Mouse (Mus musculus) layer of hippocampus, postnatal 14 days (tissue): ENCODE measurements at regions not wholly inside any gene's neighbourhood (a gene's known extent, or its start where the extent isn't known, plus 50 kb on each side); places are given as distances from the start of the nearest gene placed in this dataset.
"Not testable (repeated sequence)": the region's sequence is repeated elsewhere in the genome, so short reads cannot be mapped to it uniquely, and the experiment has no call there.

Experiments
- DNase-seq, 2 experiments: peaks; one replicate each; pipeline ENCODE4 v3.0.0; 2021 to 2022; ENCODE audit warnings: low spot score in 2 of 2, mixed read lengths in 1 of 2

DNA sequence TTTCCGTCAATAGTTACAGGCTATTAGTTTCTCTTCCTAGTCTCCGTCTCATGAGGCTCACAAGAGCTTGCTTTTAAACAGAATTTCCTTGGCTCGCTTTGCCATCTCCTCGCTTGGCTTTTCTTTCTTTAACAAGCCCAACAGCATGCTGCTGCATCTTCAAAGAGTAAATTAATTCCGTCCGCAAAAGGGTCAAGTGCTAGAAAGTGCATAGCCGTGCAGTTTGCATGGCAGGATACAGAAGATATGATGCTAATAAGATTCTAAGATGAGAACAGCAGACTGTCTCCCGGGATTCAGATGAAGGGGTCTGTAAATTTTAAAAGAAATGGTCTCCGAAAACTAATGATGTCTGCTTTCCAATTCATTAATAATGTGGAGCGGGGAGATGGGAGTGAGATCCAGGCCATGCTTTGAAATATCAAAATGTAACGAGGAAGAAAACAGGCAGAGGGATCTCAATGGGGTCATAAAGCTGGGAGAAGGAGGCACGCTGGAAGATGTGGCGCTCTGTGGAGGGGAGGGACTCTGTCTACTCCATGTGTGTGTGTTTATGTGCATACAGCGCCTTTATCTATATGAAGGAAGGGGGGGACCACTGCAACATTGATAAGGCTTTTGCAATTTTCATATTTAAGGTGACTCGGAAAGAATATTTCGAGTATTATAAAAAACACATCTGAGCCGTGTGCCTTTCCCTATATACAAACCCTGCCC, 183.0 kb upstream of the Pmfbp1 start:
- no peak for DNase-seq

DNA sequence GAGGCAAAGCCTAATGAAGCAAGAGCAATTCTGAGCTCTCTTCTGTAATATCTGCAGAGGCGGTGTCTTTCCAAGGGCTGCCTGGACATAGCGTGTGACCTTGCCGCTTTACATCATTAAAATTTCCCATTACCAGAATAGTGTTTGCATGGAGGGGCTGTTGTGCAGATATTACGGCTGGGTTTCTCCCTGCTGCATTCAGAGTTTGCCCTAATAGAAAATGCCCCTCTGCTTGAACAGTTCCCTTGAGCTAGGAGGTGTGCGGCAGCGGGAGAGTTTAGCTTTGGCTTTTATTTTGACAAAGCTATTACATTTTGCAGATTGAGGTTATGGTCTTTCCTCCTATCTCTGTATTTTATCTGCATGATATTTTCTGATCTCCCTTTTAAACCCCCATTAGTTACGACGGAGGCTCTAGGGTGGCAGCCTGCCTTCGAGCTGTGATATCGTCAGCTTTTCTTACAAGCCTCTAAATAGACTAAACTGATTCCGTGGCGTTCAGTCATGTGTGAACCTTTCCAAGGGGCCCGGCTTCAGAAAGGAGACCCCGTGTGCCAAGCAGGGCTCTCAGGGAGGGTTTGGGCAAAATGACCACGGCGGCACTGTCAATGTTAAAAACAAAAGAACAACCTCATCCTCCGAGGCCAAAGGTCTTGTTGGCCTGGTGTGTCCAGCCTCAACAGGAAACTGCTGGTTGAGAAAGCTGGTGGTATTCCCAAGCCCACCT, 182.2 kb upstream of the Pmfbp1 start:
- no peak for DNase-seq

DNA sequence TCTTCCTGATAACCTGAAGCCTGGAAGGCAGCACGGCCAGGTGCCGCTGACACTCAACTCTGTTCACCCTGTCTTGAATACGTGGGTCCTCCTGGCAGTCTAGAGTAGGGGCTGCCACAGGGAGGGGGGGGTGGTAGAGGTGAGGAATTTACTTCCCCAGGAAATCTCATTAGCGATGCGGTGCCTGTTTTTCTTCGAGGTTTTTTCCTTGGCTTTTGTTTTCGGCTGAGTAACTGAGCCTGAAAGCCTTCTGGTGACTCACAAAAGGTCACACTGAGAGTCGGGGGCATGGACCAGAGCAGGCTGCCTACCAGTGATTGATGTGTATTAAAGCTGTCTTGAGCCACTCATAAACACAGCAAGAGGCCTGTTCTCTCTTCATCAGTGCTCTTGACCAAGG, 181.1 kb upstream of the Pmfbp1 start:
- no peak for DNase-seq

DNA sequence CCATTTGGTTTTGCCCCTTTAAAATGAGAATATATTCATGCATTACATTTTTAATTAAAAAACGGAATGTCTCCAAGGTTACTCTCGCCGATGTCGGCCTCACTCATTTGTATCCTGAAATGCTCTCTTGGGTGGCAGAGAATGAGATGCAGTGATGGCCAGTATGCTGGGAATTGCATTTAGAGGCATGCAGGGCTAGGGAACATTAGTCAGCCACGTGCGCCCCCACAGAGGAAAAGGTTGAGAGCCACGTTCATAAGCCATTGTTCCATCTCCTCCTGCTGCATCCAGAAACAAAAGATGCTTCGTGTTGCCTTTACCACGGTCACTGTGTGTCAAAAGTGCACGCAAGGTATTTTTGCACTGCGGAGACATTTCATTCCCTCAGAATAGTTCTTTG, 172.9 kb upstream of the Pmfbp1 start:
- DNase-seq, result no peak

DNA sequence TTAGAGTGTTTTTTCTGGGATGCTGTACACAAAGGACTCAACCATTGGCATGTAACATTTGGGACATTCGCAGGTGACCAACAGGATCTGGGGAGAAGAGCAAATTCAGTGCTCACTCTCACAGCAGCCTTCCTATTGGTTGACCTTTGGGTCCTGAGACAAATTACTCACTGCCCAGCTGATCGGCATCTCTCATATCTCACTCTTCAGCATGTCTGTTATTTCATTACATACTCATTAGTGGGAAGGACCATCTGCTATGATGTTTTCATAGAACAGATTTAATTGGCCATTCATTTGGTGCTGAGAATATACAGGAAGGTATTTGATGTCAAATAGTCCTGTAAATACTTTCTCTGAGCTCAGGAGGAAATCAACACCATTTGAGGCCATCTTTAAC, 170.5 kb upstream of the Pmfbp1 start:
- no peak for DNase-seq

DNA sequence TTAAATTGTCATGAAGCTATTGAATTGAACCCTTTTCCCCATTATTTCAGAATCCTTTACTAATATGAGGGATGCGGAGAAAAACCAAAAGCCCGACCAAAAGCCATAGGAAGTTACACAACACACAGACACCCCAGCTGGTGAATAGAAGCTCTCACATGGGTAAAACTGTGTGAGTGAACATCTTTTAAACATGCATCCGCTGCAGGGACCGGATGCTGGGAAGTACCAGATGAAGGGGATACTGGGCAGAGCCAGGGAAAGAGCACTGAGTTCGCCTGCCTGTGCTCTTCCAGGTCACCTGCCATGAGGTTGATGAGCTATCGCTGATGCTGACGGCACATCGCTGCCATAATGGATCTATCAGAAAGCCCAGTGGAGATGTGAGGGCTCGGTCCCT, 169.6 kb upstream of the Pmfbp1 start:
- DNase-seq, result no peak

DNA sequence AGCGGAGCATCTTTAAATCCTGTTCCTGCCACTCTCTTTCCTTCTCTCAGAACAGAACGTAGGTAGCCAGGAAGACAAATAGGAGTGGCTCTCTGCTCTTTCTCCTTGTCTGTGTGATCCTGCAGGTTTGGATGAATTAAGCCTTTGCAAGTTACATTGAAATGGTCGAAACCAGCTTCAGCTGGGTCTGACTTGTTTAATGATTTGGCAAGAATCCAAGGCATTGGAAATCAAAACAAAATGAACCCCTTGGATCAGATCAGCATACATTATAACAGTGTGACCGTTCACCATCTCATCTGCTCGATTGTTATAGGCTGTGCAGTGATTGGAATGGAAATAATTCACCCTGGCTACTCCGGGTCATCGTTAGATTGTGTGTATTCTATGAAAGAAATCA, 157.6 kb upstream of the Pmfbp1 start:
- no peak for DNase-seq

DNA sequence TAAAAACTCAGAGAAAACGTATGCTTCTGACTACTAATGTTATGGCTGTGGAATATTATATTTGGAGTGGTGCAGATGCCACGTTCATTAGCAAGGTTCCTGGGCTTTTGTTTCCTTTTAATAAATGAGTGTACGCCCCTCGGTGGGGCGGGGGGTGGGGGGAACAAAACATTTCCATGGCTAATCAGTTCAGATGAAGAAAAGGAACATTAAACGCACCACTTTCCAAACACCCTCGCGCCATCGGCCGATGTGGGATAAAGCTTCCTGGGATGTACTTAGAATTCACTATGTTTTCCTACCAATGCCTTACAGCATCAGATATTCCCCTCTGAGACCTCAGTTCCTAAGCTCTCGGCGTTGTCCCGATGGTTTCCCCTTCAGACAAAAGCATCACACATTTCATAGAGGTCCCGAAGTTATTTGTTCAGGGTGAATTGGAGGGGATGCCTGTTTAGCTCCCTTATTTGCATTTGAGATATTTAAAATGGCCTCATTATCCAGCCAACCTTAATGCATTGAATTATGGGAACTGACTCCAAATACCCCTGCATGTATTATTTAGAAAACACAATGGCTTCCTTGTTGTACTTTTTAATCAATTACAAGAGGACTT, 155.5 kb upstream of the Pmfbp1 start:
- DNase-seq, result no peak

DNA sequence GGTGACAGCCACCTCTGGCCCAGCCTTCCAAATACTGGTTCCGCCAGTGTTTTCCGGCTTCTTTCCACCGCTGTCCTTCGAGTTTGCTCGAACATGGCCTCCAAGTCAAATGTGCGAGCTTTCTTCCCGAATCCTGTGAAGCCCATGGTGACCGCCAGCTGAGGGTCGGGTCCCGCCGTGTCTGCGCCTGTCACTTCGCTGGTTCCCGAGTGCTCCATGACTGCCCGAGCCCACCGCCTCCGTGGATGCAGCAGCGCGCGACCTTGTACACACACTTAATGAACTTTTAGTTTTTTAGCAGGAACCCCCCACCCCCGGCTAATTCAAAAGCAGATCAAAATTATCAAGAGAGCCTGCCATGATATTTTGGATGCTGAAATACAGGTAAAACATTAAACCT, 153.2 kb upstream of the Pmfbp1 start:
- not testable (repeated sequence) for DNase-seq

DNA sequence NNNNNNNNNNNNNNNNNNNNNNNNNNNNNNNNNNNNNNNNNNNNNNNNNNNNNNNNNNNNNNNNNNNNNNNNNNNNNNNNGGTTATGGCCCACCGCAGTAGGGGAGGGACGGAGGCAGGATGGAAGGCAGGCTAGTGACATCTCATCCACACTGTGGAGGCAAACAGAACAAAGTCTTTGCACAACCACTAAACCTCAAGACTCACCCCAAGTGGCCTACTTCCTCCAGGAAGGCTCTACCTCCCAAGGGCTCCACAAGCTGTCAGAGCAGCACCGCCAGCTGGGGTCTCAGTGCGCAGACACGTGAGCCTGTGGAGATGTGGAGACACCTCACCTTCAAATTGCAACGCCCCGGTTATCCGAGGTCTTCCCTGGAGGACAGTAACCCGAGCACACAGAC, 138.7 kb upstream of the Pmfbp1 start:
- DNase-seq, result no peak

DNA sequence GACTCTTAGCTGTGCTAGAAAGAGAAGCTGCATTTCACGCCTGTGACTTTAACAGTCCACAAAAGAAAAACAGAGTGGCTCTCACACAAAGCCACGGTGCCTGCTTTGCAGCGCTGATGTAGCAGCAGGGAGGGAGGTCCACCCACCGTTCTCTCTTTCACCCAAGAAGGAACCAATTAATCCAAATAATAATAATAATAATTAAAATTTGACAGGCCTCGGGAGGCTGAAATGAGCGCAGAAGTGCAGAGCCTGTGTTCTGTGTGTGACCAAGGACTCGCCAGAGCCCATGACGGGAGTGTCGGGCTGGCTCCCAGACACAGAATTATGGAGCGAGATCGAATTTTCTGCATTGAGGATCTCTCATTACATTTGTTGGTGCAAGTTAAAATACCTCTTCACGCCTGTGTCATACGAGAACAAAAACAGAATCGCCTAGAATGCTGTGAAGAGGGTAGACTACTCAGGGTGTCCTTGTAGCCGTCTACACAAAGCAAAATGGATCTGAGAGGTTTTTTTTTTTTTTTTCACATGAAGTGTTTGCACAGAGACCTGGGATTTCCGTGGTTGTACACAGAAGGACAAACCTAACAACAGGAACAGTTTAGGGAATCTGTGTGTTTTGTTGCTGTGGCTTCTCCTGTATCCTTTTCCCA, 134.3 kb upstream of the Pmfbp1 start:
- peak in 1 of 2 experiments; percentile 23 for DNase-seq

DNA sequence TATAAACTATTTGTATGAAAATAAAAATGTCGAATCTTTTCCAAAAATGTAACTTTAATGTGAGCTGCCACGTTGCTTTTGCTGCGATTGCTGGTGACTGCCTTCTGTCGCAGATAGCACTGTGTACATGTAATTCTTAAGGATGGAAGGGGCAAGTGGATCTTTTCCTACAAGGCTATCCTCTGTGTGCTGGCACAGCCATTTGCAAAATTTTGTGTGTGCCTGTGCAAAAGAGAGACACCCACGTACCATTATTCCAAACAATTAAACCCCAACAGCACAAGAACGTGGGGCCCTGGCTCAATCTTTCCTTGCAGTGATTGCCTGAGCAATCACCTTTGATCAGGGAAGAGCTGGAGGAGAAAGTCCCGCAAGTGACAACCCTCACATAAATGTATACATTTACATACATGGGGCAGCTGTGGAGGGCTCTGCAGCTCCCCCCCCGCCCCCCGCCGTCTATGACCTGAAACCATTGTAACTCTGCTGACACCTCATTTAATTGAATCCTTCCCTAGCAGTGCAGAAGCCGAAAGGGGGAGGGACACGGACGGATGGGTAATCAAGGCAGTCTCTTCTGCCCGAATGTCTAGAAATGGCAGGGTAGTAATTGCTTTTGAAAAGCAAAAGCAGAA, 133.6 kb upstream of the Pmfbp1 start:
- DNase-seq, result no peak

DNA sequence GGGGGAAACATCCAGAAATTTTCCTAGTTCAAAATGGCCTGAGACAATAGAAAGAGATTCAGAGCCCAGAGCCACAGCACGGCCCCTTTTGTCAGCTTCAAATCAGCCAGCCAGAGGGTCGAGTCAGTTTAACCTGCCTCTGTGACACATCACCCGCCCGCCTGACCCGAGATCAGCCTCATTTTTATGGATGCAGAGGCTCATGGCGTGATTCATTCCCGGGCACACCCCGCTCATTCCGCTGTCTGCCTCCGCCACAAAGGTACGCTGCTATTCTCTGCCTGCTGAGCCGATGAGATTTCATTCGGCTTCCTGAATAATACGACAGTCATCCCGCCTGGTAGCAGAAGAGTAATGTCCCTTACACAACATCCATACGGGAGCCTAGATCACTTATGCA, 132.9 kb upstream of the Pmfbp1 start:
- peak; percentile 16 to 36 for DNase-seq

DNA sequence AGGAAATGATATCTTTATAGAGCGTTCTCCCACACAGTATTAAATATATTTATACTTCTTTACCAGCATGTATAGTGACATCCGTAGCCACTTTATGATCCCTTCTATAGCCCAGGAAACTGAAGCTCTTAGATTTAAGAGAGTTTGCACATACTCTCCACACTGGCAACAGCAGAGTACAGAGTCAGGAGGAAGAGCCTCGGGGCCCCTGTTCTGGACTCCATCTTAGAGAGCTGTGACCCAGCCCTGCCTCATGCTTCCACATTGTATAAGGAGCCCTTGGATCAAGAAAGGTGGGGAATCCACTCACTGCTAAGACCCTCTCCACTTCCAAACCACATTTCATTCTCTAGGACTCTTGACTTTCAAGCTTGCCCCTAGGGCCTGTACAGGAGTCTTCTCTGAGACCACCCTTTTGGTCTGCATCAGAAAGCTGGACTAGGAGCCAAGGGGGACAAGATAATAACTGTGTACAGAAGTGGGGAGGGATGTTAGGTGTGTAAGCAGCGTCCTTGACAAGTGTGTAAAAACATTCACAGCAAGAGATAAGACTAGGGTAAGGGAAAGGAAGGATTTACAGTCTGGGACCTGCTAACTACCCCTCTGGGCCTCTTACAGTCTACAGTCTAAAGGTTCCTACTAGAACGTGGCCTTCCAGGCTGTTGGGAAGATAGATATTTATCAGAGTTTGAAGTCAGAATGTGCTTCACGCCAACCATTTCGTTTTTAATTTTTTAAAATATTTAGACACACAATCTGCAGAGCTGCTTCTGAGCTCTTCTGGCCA, 132.1 kb upstream of the Pmfbp1 start:
- DNase-seq, result no peak

DNA sequence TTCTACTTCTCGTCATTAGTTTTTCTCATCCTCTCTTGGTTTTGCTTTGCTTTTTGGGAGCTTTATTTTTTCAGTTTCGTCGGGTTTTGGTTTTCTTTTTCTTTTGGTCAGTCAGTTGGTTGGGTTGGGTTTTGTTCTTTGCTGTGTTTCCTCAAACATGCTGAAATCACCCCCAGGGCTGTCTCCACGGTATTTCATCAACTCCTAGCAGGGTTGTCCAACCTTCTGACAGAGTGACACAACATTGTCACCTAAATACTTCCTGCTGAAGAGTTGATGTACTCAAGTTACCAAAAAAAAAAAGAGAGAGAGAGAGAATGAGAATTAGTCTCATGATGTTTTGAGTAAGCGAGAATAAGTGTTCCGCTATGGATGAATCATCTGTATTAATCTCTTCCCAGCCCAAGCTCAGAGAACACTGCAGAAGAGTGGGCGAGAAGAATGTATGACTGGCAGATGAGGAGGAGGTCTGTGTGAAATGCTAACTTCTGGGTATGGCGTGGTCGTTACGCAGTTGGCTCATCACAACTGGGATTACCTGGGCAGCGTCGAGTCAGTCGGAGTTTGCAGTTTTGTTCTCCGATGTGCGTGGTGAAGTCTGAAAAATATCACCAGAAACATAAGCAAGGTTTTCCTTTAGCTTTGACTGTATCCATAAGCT, 130.5 kb upstream of the Pmfbp1 start:
- DNase-seq, result no peak

DNA sequence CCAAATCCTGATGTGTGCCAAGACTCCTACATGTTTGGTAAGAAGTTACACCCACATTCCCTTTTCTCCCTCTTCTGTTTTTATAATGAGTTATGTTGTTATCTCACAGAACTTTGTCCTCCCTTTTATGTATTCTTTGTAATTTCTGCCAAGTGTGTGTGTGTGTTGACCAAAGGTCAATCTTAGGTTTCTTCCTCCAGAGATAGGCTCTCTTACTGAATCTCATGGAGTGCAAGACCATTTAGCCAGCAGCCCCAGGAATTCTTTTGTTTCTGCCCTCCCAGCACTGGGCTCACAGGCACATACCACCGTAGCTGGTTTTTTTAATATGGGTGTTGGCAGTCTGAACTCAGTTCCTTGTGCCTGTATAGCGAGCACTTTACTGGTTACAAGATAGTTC, 119.8 kb upstream of the Pmfbp1 start:
- no peak for DNase-seq

DNA sequence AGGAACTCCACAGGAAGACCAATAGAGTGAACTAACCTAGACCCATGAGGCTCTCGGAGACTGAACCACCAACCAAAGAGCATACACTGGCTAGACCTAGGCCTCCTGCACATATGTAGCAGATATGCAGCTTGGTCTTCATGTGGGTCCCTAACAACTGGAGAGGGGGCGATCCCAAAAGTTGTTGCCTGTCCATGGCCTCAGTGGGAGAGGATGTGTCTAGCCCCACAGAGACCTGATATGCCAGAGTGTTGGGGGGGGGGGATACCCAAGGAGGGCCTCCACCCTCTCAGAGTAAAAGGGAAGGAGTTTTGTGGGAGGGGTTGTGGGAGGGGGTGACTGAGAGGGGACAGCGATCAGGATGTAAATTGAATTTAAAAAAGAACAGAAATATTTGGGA, 108.9 kb upstream of the Pmfbp1 start:
- no peak for DNase-seq

DNA sequence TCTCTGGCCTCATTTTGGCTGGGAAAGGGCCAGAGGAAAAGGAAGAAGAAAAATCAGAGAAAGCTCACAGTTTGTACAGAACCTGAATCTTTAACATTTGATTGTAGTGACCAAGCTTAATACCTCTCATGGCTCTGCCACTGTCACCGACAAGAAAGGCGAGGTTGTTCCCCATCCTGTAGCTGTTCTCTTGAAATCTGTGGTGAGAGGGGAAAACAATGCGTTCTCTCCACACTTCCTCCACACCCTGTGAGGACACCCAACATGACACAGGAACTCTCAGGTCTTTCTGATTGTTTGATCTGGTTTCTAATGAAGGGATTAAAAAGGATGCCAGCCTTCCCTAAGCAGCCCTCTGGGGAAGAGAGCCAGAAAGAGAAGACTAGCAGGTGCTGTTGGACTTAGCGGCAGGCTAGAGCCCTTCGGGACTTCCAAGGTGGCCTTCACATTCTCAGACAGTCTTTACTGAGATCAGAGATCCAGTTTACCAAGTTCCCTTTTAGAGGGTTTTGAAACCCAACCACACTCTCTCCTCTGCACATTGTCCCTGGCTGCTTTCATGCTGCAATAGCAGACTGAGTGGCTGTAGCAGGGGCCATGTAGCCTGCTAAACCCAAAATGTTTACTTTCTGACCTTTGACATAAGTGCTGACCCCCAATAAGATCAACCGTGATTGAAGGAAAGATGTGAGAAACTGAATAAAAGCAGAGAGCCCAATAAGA, 98.5 kb upstream of the Pmfbp1 start:
- DNase-seq, result no peak

DNA sequence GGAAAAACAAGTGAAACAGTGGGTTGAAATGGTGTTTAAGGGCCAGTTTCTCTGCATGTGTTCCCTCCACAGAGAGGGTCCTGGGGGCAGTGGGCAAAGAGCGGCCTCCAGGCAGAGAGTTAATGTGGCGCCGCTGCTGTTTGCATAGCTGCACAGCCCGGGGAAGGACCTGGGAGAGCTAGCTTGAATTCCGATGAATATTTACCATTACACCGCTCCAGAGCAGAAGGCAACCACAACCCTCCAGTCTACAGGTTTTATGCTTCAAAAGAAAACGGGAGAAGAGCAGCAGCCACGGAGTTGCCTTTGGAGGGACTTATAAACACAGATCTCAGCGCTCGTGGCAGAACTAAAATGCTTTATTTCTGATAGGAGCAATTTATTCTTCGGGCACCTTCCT, 94.2 kb upstream of the Pmfbp1 start:
- no peak for DNase-seq

DNA sequence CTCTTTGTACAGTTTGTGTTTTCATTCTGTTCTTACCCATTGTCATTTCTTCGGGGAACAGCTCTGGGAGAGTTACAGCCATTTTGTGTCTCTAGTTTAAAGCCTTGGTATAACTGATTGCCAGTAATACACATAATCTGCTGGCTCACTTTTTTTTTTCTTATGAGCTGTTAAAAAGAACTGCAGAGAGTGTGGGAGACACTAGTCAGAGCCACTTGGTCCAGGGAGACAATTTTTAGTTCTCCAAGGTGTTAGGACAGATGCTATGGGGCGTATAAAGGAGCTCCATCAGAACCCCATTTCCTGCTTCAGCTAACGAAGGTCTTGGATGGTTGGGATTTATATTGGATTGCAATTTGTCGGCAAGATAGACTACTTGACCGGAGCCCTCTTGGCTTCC, 93.6 kb upstream of the Pmfbp1 start:
- no peak for DNase-seq
